Mouse (Mus musculus): Measurements from ENCODE around the gene Gm10553. TPM values are rescaled to one million over a fixed set of nuclear protein-coding genes. Genes with fewer than 3 reads are reported as not detected.

The Gm10553 gene
- polyA plus RNA-seq, 1 experiment from 2014 or later: not detected

Other genes with a start within 250 kb of the Gm10553 start
- 0.17 and 0.26 TPM in 2 replicates for gene Slc16a14, start 165.0 kb upstream of the Gm10553 start, polyA plus RNA-seq (2016; fragmentation: Nextera tagmentation; extraction: Ambion mirVana)
- not detected in 2 replicates for gene A530032D15Rik, start 9.7 kb downstream of the Gm10553 start, polyA plus RNA-seq (2016; fragmentation: Nextera tagmentation; extraction: Ambion mirVana)
- gene C130026I21Rik, start 170.4 kb downstream of the Gm10553 start, polyA plus RNA-seq (2016; fragmentation: Nextera tagmentation; extraction: Ambion mirVana): not detected in 2 replicates